Mouse (Mus musculus) midbrain, embryonic 16.5 days (tissue): ENCODE results near the gene Neu1. TPM values are rescaled to one million over a fixed set of nuclear protein-coding genes. Genes with fewer than 3 reads are reported as not detected.
A peak's percentile ranks its signal among the peaks of the same experiment; 100 is the strongest.
"Not testable (repeated sequence)": the region's sequence is repeated elsewhere in the genome, so short reads cannot be mapped to it uniquely, and the experiment has no call there.

Experiments used
- ATAC-seq: fragments of 200-750 bp; cut with Nextera tagmentation; 2 replicates; pipeline ENCODE4 v1.8.0; 2017; ENCODE audit warnings: moderate TSS enrichment
- H3K27ac ChIP-seq: fragments of 300-500 bp; sonication (generic); 2 replicates; pipeline ENCODE4 v1.5.1; 2014; ENCODE audit warnings: mild to moderate bottlenecking, low read length, mixed read lengths
- H3K27me3 ChIP-seq: fragments of 300-500 bp; sonication (generic); 2 replicates; pipeline ENCODE4 v1.6.1; 2014; ENCODE audit warnings: low read depth, low read length, mixed read lengths; ENCODE audit not compliant: control insufficient read depth, insufficient read depth
- H3K36me3 ChIP-seq: fragments of 300-500 bp; sonication (generic); 2 replicates; pipeline ENCODE4 v1.6.1; 2014; ENCODE audit warnings: mild to moderate bottlenecking, low read length, moderate library complexity, mixed read lengths; ENCODE audit not compliant: control insufficient read depth, insufficient read depth
- H3K4me1 ChIP-seq: fragments of 300-500 bp; sonication (generic); 2 replicates; pipeline ENCODE4 v1.6.1; 2014; ENCODE audit warnings: mild to moderate bottlenecking, low read length, mixed read lengths; ENCODE audit not compliant: control insufficient read depth, insufficient read depth
- H3K4me2 ChIP-seq: fragments of 300-500 bp; sonication (generic); 2 replicates; pipeline ENCODE4 v1.6.1; 2014; ENCODE audit warnings: mild to moderate bottlenecking, low read length, mixed read lengths
- H3K4me3 ChIP-seq: fragments of 300-500 bp; sonication (generic); 2 replicates; pipeline ENCODE4 v1.5.1; 2014; ENCODE audit warnings: low read depth, mild to moderate bottlenecking, low read length, moderate library complexity, mixed read lengths
- H3K9ac ChIP-seq: fragments of 300-500 bp; sonication (generic); 2 replicates; pipeline ENCODE4 v1.6.1; 2014; ENCODE audit warnings: low read depth, low read length, mixed read lengths
- H3K9me3 ChIP-seq: fragments of 300-500 bp; sonication (generic); replicated peaks from 2 replicates; pipeline ENCODE4 v1.6.1; 2014; ENCODE audit warnings: mild to moderate bottlenecking, low read length, mixed read lengths; ENCODE audit not compliant: control insufficient read depth, poor library complexity, severe bottlenecking
- WGBS: fragments of 180-500 bp; shearing (Covaris S2); extraction: QIAGEN DNeasy Blood & Tissue Kit; methylation state at CpG from one replicate; pipeline ENCODE4 v1.1.7; 2014; 5-methylcytosine and 5-hydroxymethylcytosine counted together
- polyA plus RNA-seq: library from polyadenylated mRNA; unstranded; fragments of >200 nt; fragmentation: Nextera tagmentation; extraction: Ambion mirVana; gene quantifications from 2 replicates; pipeline ENCODE4 v1.2.1, GENCODE M21; 2015

The Neu1 gene
- polyA plus RNA-seq, 1 experiment from 2014 or later: 42.3 TPM

DNA sequence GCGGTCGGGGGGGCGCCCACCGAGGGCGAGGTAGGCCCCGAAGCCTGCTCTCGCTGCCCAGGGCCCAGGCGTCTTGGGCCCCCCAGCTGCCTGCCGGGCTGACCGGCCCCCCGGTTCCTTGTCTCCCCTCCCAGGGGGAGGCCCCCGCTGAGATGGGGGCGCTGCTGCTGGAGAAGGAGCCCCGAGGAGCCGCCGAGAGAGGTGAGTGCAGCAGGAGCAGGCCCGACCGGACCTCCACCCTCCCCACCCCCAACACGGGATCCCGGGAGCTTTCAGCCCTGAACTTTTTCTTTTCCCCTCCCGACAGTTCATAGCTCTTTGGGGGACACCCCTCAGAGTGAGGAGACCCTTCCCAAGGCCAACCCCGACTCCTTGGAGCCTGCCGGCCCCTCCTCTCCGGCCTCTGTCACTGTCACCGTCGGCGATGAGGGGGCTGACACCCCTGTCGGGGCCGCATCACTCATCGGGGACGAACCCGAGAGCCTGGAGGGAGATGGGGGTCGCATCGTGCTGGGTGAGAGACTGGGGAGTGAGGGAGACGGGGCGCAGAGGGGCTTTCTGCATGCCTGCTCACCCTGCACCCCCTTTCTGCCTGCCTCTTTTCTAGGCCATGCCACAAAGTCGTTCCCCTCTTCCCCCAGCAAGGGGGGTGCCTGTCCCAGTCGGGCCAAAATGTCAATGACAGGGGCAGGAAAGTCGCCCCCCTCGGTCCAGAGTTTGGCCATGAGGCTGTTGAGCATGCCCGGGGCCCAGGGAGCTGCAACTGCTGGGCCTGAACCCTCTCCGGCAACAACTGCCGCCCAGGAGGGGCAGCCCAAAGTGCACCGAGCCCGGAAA, 31.8 kb upstream of the Neu1 start:
- peak overlapping the region; percentile 97 for H3K27ac ChIP-seq
- H3K4me3 ChIP-seq: peak overlapping the region; percentile 93
- 0 out of 2 replicates have a peak, but pooled peaks have one; percentile 2 for ATAC-seq
- H3K4me1 ChIP-seq: peaks cover 37% of the 10 kb centered on the region
- peak overlapping the region; percentile 93 for H3K4me2 ChIP-seq
- no peaks in the 10 kb centered on the region for H3K27me3 ChIP-seq
- H3K9me3 ChIP-seq: no peaks in the 10 kb centered on the region
- H3K9ac ChIP-seq: peak overlapping the region; percentile 95
- under 1% methylated on average over 34 of the region's 45 CpGs for WGBS
- peaks cover 11% of the 10 kb centered on the region for H3K36me3 ChIP-seq

DNA sequence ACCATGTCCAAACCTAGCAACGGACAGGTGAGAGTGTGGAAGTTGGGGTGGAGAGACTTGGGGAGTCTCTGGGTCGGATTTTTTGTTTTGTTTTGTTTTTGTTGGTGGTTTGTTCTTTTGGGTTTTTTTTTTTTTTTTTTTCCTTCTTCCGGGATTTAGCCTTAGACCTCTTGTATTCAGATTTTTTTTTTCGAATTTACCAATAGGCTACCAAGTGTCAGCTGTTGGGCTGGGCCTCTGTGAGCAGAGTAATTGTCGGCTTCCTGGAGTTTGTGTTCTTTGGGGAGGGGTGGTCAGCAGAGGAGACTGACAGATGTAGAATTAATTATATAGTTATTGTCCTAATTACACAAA, 31.2 kb upstream of the Neu1 start:
- no peak for ATAC-seq

DNA sequence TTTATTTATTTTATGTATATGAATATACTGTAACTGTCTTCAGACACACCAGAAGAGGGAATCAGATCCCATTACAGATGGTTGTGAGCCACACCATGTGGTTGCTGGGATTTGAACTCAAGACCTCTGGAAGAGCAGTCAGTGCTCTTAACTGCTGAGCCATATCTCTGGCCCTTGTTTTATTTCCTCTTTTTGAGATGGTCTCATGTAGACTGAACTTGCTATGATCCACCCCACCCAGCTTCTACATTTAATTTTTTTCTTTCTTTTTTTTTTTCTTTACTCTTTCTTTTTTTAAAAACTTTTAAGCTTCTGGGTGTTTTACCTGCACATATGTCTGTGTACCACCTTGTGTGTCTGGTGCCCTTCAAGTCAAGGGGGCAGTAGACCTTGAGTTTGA, 30.2 kb upstream of the Neu1 start:
- not testable (repeated sequence) for ATAC-seq, H3K9me3 ChIP-seq, H3K27ac ChIP-seq, H3K27me3 ChIP-seq, H3K9ac ChIP-seq, H3K4me2 ChIP-seq, H3K4me3 ChIP-seq
- Histone ChIP-seq H3K36me3 (peaks cover 21% of the 10 kb centered on the region), H3K4me1 (peaks cover 30% of the 10 kb centered on the region)

More for the DNA sequence above, 31.2 kb upstream of the Neu1 start:
- Histone ChIP-seq H3K36me3 (peaks cover 13% of the 10 kb centered on the region), H3K27me3 (no peaks in the 10 kb centered on the region), H3K4me2 (peak overlapping the region; percentile 93), H3K4me3 (peak overlapping the region; percentile 93), H3K9me3 (no peaks in the 10 kb centered on the region), H3K4me1 (peaks cover 37% of the 10 kb centered on the region), H3K9ac (peak overlapping the region; percentile 95), H3K27ac (no peak overlapping the region)
- WGBS: 2% methylated on average over 5 of the region's 5 CpGs

DNA sequence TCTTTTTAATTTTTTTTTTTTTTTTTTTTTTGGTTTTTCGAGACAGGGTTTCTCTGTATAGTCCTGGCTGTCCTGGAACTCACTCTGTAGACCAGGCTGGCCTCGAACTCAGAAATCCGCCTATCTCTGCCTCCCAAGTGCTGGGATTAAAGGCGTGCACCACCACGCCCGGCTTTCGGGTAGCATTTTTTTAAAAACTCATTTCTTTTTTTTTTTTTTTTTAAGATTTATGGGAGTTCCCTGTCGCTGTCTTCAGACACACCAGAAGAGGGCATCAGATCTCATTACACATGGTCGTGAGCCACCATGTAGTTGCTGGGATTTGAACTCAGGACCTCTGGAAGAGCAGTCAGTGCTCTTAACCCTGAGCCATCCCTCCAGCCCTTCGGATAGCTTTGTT, 29.1 kb upstream of the Neu1 start:
- H3K4me3 ChIP-seq, H3K27ac ChIP-seq, H3K9me3 ChIP-seq, H3K9ac ChIP-seq, ATAC-seq, H3K4me2 ChIP-seq, H3K27me3 ChIP-seq: not testable (repeated sequence)
- Histone ChIP-seq H3K4me1 (peaks cover 19% of the 10 kb centered on the region), H3K36me3 (peaks cover 29% of the 10 kb centered on the region)
- 92% methylated on average over 9 of the region's 10 CpGs for WGBS

DNA sequence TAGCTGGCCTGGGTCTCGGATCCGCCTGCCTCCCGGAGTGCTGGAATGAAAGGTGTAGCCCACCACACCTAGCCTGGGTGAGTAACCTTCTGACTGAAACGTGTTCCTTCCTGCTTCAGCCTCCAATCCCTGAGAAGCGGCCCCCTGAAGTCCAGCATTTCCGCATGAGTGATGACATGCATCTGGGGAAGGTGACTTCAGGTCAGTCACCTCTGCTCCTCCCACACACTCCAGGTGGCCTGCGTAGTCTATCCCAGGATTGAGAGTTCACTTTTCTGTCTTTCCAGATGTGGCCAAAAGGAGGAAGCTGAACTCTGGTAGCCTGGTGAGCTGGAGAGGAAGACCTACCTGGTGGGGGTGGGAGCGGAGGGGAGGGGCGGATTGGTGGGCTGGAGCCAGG, 28.2 kb upstream of the Neu1 start:
- WGBS: 91% methylated on average over 9 of the region's 9 CpGs
- Histone ChIP-seq H3K36me3 (peaks cover 37% of the 10 kb centered on the region), H3K4me1 (peaks cover 11% of the 10 kb centered on the region), H3K27me3 (no peaks in the 10 kb centered on the region), H3K9ac (no peak overlapping the region), H3K4me3 (no peak overlapping the region), H3K9me3 (no peaks in the 10 kb centered on the region), H3K27ac (no peak overlapping the region), H3K4me2 (no peak overlapping the region)
- ATAC-seq: no peak

DNA sequence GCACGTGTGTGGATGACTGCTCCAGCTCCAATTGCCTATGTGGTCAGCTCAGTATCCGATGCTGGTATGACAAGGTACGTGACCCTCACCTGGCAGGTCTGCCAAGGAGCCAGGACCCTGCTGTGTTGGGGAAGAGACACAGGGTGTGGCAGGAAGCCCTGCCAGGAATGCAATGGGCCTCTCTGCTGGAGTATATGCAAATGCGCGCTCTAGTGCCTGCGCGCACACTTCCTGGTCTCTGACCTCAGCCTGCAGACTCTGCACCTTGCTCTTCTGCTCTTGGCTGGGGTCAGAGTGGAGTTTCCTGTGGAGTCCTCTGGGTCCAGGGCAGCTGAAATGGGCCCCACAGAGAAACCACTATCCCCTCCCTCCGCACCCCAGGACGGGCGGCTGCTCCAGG, 20.1 kb upstream of the Neu1 start:
- no peak for ATAC-seq
- H3K36me3 ChIP-seq: peaks cover 66% of the 10 kb centered on the region
- no peak overlapping the region for H3K9ac ChIP-seq
- no peak overlapping the region for H3K27ac ChIP-seq
- H3K4me2 ChIP-seq: no peak overlapping the region
- H3K4me3 ChIP-seq: no peak overlapping the region
- H3K4me1 ChIP-seq: no peaks in the 10 kb centered on the region
- H3K9me3 ChIP-seq: no peaks in the 10 kb centered on the region
- 88% methylated on average over 10 of the region's 10 CpGs for WGBS
- H3K27me3 ChIP-seq: no peaks in the 10 kb centered on the region

DNA sequence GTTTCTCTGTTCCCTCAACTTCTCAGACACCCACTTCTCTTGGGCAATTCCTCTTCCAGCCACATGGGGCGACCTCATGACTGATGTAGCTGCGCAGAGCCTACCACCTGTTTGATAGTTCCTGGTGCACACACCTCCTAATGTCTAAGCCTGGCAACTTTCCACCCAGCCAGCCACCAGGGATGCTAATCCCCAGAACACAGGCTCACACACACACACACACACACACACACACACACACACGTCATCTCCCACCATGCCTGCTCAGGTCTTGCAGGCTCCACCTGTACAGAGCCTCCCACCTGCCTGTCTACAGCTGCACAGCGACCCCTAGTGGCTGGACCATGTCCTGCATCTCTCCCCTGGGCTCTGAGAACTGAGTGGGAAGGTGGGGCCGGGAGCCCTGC, 19.1 kb upstream of the Neu1 start:
- Histone ChIP-seq H3K27me3 (no peaks in the 10 kb centered on the region), H3K4me1 (no peaks in the 10 kb centered on the region), H3K9ac (no peak overlapping the region), H3K27ac (no peak overlapping the region), H3K9me3 (no peaks in the 10 kb centered on the region), H3K36me3 (peaks cover 56% of the 10 kb centered on the region), H3K4me3 (no peak overlapping the region), H3K4me2 (no peak overlapping the region)
- WGBS: 46% methylated on average over 5 of the region's 5 CpGs
- peak; percentile 55; the same call in 1 of the 2 replicates for ATAC-seq

DNA sequence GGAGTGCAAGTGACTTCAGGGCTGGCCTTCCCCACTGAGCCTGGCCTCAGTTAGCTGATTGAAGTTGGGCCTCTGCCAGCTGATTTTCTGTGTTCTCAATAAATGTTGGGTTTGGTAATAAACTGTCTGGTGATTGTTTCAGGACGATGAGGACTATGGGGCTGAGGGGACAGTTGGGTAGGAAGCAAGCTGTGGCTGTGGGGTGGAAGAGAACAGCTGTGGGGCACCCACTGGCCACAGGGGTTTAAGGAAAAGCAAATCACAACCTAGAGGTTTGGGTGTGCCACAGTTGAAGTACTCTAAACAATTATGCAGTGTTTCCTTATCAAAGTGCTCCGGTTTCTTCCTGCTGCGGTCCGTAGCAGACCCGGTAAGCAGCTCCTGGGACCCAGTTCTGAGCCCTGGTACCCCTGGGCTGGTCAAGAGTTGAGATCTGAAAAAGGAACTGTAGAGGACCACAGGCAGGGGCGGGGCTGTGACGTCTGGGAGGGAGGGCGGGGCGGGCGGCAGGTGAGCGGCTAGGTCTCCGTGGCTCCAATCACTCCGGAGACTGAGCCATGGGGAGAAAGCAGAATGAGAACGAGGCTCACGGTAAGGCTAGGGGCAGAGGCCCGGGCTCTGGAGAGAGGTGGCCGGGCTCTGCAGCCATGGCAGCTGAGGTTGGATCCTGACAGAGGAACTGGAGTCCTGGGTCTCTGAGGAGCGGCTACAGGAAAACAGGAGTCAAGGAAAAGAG, 17.0 kb upstream of the Neu1 start, which contains the start of gene Slc44a4:
Slc44a4 (plus strand) TSS at position 537 of the 736 bp plus-strand sequence.
- Histone ChIP-seq H3K4me1 (no peaks in the 10 kb centered on the region), H3K9me3 (no peaks in the 10 kb centered on the region), H3K27ac (no peak within 1 kb of the TSS), H3K4me2 (no peak within 1 kb of the TSS), H3K27me3 (no peaks in the 10 kb centered on the region), H3K36me3 (peaks cover 36% of the 10 kb centered on the region), H3K4me3 (no peak within 1 kb of the TSS), H3K9ac (no peak within 1 kb of the TSS)
- no peak for ATAC-seq
- 47% methylated on average over 18 of the region's 18 CpGs for WGBS

DNA sequence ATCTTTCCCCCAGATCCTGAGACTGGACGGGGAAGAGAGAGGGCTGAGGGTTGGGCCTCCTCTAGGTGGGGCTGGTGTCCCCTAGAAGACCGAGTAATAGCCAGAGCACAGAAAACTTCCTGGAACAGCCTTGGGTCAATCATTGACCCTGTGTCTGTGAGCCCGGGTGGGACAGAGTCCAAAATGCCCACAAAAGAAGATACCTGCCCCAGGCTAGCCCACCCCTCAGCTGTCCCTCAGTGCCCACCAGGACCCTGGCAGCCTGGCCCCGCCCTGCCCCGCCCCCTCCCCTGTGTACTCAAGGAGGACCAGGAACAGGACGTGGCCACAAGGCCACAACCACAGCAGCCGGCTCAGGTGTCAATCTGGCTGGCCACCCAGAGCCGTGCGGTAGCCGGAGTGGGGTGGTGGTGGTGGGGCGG, 15.6 kb upstream of the Neu1 start:
- H3K9me3 ChIP-seq: no peaks in the 10 kb centered on the region
- no peak overlapping the region for H3K4me3 ChIP-seq
- H3K27ac ChIP-seq: no peak overlapping the region
- H3K4me2 ChIP-seq: no peak overlapping the region
- H3K4me1 ChIP-seq: no peaks in the 10 kb centered on the region
- ATAC-seq: no peak
- no peaks in the 10 kb centered on the region for H3K27me3 ChIP-seq
- H3K9ac ChIP-seq: no peak overlapping the region
- peaks cover 33% of the 10 kb centered on the region for H3K36me3 ChIP-seq
- 29% methylated on average over 11 of the region's 11 CpGs for WGBS
